Mouse (Mus musculus) G1E (cell line): ENCODE results near the gene Serinc2.

ENCODE experiments used
- CTCF ChIP-seq: IDR thresholded peaks from 2 replicates; pipeline ENCODE4 v1.5.1; 2012; ENCODE audit warnings: low read depth, low read length, inconsistent platforms, mixed read lengths
- GATA1 ChIP-seq: IDR thresholded peaks from 2 replicates; pipeline ENCODE4 v1.6.1; 2012; ENCODE audit warnings: borderline replicate concordance, low read length, inconsistent platforms, mixed read lengths
- GATA2 ChIP-seq: IDR thresholded peaks from 2 replicates; pipeline ENCODE4 v1.6.1; 2012; ENCODE audit warnings: low read depth, low read length, inconsistent platforms, borderline replicate concordance
- TAL1 ChIP-seq: conservative IDR thresholded peaks from 2 replicates; pipeline ENCODE4 v1.6.1; 2012; ENCODE audit warnings: low read depth, low read length, inconsistent platforms, mixed read lengths

- no peak for TF ChIP-seq TAL1
- TF ChIP-seq CTCF = no peak
- TF ChIP-seq GATA2 = no peak
- TF ChIP-seq GATA1 = no peak
These were observed 65.1 kb downstream of the Serinc2 start for GRCm38 (mm10) chr4:130213857-130214256.
